Mouse (Mus musculus): Measurements from ENCODE around the gene Garnl3.
"Not testable (repeated sequence)": the region's sequence is repeated elsewhere in the genome, so short reads cannot be mapped to it uniquely, and the experiment has no call there.

Gene Garnl3

DNA sequence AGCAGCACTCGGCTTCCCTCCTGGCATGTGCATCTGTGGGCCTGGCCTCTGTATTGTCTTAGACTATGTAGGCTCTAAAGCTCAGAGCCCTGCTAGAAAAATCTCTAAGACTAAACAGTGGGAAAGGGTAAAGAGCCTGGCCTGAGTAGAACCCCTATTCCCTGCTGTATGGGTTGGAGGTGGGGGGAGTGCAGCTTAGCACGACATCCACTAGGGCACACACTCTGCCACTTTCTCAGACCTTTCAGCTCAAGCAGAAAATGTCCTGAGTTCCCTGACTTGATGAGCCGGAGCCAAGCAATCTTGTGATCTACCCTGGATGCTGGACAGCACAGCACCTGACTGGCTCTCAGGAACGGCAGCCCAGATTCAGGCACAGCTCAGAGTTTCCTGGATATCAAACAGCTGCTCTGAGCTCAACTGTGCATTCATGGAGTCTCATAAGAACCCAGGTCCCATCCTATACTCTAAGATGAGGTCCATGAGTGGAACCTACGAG lies 24.9 kb upstream of the Garnl3 start:
- DNase-seq (ENCODE audit: low spot score in 2 of 2) = no peak

DNA sequence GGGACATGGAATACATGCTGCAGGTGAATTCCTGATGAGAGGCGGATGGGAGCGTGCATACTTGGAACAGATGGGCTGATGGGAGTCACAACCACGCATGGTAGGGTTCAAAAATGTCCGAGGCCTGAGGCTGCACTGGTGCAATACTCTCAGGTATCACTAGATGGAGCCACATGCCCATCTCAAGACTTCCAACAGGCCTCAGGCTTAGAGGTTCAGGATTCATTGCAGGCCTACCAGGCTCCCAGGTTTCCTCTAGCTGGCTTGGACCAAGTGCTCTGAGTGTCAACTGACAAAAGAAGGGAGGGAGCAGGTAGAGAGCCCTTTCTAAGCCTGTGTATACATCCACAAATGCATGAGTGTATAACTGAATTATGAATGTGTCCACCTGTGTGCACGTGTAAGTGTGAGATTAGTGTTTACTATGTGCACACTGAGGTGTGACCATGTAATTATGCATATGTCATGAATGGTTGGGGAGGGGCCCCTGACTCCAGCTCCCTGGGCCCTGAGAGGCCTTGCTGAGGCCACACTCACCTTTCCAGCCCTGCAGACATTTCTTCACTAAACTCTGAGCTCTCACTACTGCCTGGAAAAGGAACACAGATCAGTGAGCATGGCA lies 23.4 kb upstream of the Garnl3 start:
- DNase-seq (ENCODE audit: low spot score in 2 of 2) = peak; percentile 25 to 51

DNA sequence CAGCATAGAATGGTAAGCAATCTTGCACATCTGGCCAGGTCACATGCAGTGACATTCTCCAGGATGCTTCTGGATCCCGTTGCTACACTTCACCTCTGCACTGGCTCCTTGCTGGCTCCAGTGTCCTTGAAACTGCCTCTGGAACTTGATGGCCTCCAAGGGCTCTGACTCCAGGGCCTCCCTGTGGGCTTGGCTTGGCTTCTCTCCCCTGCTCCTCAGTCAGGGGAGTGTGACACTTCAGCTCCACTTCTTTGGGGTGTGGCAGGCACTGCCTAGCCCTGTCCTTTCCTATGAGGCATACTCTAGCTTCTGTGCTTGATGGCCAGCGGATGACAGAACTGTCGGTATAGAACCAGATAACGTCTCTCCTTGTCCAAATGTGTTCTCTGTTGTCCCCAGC lies 15.5 kb upstream of the Garnl3 start:
- no peak for DNase-seq (ENCODE audit: low spot score in 2 of 2)

DNA sequence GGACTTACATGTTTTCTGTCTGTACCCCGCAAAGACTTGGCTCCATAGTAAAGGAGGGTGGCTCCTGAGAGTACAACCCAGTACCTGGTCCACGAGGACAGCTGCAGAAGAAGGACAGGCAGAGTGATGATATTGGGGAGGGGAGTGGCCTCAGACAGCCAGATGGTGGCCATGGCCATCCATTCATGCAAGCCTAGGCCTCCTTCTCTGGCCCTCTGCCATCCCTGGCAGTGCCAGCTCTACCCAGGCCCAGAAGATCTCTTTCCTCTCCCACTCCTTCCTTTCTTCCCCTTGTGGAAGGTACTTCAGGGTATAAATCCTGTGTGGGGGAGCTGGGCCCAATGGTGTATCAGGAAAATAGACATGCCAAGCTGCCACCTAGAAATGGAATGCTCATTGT lies 11.8 kb upstream of the Garnl3 start:
- DNase-seq (ENCODE audit: low spot score in 2 of 2) = no peak

DNA sequence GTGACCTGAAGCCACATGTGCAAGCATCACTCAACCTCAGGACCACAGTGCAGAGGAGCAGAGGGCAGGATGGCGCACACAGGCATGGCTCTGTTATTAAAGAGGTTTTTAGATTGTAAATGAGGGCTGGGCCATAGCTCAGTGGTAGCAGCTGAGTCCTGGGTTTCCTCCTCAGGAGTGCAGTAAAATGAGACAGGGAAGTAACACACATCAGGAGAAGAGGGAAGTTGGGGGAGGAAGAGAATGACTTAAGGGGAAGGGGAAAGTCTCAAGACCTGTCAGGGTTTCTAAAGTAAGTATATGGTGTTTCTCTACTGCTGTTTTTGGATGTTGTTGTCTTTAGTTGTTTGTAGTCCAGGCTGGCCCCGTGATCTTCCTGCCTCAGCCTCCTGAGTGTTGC lies 7.0 kb upstream of the Garnl3 start:
- DNase-seq (ENCODE audit: low spot score in 2 of 2) = no peak

DNA sequence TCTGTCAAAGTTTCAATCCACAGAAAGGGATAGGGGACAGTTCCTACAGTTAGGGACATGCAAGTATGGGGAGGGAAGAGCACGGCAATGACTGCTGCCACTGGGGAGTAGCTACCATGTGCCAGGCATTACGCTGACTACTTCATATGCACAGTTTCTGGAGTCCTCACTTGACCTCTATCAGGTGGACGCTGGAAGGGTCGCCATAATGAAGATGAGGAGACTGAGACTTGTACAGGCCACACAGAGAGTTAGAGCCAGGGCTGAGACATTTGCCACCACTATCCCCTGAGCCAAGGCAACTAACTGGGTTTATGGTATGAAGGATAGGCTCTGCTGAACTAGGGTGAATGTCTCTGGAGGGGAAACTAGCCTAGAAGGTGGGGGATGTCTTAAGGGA lies 6.3 kb upstream of the Garnl3 start:
- DNase-seq (ENCODE audit: low spot score in 2 of 2) = no peak

DNA sequence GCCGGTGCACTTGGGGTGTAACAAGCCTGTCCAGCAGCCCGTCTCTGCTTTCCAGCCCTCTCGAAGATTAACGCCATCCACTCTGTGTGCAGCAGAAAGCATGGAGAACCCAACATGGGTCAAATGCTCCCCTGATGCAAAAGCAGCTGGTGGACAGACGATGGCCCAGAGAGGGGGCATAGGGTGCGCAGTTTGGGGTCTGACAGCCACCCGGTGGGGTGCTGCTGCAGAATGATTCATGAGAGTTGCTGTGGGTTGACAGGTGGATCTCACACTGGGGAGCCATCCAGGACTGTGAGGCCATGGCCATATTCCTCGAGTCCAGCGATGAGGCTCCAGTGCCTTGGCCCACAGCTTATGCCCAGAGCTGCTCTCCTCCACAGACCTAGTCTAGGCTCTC lies 5.8 kb upstream of the Garnl3 start:
- no peak for DNase-seq (ENCODE audit: low spot score in 2 of 2)

DNA sequence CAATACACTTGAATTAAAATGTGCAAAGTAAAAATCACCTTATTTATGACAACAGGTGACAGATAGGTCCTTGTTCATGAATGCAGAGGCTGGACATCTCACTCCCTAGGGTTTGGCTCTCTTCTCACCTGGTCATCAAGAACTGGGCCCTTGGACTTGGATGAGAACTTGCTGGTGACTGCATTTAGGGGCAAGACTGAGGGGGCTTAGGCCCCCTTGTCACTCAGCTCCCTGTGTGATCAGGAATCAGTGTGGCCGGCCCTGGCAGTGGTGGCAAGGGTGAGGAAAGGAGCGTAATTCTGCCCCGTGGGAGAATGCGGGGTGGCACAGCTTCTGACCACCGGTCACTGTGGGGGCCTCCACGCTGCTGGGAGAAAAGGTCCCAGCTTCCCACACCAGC lies 4.9 kb upstream of the Garnl3 start:
- DNase-seq (ENCODE audit: low spot score in 2 of 2) = no peak

DNA sequence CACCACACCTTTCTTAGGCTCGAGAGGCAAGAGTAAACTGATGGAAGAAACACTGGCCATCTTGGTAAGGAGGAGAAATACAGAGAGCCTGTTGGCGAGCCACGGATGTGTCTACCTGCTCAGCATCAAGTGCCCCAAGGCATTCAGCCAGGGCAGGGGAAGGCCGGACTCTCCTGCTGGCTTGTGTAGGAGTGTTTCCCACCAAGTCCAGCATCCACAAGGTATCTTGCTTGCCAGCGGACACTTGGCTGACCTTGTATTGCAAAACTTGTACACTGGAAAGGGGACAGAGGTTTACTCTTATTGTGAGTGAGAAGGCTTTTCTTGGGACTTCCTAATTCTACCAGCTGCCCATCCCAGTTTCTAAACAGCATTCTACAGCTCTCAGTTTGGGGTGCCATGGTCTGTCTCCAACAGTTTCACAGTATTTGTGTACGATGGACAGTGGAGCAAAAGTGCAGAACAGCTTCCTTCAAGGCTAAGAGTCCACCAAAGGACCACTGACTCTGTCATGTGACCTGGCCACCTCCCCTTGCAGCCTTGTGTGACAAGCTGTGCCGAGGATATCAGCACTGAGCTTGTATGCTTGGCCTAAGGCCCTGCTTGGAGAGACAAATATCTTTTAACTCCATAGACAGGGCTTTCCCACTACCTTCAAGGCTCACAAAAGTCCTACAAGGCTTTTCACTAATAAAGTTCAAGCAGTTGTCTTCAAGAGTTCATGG lies 3.5 kb upstream of the Garnl3 start:
- no peak for DNase-seq (ENCODE audit: low spot score in 2 of 2)

DNA sequence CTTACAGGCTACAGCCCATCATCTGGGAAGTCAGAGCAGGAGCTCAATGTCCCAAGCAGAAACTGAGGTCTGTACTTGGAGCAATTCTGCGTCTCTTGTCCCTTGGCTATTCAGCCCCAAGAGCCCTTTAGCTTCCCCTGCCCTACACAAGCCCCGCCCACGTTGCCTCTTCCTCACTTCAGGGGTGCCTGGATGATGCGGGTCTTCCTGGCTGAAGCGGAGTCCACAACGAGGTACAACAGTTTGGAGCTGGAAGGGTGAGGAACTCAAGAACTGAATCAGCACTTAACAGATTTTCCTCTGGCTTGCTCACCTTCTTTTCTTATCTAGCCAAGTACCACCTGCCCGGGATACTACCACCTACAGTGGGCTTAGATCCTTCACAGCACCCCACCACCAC lies 852 bp upstream of the Garnl3 start:
- DNase-seq (ENCODE audit: low spot score in 2 of 2) = no peak

DNA sequence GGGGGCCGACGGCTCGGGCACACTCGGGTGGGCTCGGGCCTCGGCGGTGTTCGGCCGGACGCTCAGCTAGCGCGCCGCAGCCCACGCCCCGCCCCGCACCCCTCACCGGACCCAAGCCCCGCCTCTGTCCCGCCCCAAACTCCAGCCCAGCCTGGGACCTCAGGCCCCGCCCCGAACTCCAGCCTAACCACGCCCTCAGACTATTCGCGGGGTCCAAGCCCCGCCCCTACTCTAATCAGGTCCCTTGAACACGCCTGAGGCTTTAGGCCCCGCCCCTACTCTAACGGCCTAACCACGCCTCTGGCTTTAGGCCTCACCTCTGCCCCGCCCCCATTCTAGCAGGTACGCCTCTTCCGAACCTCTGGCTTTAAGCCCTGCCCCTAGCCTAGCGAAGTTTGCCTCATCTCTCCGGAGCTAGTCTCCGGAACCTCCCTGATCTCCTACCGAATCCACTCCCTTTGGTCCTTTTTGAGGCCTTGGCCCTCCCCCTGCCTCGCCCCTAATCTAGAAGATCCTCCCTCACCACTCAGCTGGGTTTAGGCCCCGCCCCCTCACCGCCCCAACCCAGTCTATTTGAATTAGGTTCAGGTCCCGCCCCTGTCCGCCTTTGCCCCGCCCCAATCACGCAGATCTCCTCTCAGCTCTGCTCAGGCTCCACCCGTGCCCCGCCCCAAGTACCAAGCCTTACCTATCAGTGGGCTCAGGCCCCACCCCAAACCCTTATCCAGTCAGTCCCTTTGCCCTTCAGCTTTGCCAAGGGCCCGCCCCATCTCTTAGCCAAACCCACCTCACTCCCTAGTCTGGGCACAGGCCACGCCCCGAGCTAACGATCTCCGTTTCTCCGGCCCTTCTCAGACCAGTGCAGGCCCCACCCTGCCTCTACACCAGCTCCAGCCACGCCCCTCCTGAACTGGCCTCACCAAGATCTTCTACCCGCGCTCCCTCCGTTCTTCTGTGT lies 649 bp downstream of the Garnl3 start:
- peak; percentile 95 to 97 for DNase-seq (ENCODE audit: low spot score in 2 of 2)

DNA sequence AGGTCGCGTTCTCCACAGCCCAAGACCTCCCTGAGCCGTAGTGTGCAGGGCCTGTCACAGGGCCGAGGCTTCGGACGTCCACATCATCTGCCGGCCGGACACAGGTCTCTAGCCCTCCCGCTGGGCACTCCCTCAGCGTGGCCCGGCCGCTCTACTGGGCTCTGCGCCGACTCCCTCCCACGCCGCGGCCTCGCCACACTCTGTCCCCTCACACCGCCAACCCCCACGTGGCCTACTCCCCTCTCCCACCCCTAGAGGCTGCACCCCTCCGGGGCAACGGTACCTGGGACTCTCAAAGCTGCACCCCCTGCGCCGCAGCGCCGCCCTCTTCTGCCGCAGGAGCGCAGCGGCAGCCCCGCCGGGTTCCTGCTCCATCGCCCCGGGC lies 1.3 kb downstream of the Garnl3 start:
- DNase-seq (ENCODE audit: low spot score in 2 of 2) = no peak

DNA sequence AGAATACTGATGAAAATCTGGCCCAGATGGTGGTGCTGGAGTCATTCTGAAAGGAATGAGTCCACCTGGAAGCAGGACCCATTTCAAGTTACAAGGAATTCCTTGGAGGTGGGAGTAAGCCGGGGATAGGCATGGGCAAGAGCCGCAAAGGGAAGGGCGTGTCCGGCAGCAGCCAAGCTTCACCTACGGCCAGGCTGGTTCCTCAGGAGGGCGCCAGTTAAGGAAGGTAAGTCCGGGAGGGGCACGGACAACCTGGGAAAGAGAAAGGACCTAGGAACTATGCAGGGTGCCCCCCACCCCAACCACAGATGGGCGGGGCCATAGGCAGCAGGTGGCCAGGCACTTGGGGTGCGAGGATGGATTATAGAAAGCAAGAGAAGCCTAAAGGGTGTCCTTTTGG lies 1.8 kb downstream of the Garnl3 start:
- peak in 1 of 2 experiments; percentile 16 for DNase-seq (ENCODE audit: low spot score in 2 of 2)

DNA sequence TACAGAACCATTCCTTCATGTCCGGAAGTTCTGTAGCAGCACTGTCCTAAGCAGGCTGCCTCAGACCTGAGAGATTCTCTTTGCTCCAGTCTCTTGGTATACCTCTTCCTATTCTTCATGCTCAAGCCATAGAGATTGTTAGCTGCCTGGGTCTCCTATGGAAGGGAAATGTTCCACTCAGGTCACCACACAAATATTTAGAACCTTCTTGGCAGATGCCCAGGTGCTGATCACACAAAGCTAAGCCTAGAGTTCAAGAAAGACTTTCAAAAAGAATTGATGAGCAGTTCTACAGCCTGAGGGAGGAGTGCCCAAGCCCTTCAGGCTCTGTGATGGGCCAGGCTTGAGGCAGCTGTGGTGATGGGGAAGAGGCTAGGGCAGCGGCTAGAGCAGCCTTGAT lies 2.4 kb downstream of the Garnl3 start:
- DNase-seq (ENCODE audit: low spot score in 2 of 2) = no peak

DNA sequence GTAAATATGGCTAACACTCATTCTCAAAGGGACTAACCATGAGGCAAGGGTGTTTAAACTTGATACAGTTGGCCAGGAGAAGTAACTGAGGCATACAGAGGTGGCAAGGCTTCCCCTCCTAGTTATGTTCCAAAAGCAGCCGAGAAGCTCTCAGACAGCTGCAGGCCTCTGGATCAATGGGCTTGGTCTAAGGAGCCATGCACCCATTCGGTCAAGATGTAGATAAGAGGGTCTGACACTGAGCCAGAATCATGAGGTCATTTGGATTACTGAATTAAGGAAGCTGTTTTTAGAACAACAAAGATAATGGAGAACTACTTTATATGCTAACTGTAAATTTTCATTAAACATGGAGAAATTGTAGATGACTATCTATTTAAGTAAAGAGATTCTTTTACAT lies 4.2 kb downstream of the Garnl3 start:
- DNase-seq (ENCODE audit: low spot score in 2 of 2) = no peak

DNA sequence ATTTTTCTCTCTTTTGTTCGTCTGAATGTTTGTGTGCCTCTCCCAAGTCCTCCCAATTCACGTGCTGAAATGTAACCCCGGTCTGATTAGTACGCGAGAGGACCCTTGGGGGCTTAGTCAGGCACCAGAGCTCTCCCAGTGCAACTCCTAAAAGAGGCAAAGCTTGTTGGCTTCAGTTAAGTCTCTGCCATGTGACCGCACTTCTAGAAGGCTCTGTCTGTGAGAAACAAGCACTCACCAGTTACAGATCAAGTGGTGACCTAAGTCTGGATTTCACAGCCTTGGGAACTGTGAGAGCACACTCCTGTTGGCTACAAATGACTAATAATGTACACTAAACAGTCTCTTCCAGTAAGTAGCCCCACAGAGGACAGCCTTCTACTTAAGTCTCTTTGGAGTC lies 8.6 kb downstream of the Garnl3 start:
- DNase-seq (ENCODE audit: low spot score in 2 of 2) = no peak

DNA sequence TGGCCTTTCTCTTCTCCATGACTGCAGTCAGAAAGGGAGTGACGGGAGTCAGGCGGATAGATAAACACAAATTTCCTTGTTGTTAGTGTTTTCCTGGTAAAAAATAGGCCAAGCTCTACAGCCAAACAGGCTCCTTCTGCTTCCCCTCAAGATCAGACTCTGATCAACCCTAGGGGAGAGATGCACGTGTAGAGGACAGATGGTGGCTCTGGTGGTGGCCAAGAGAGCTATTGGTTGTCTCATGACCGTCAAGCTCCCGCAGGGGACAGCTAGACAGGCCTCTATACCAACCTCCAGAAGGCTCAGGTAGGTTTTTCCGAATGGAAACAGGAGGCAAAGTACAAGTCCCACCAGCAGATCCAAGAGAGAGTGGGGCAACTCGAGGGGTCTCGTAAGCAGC lies 30.9 kb downstream of the Garnl3 start:
- DNase-seq (ENCODE audit: low spot score in 2 of 2) = no peak

DNA sequence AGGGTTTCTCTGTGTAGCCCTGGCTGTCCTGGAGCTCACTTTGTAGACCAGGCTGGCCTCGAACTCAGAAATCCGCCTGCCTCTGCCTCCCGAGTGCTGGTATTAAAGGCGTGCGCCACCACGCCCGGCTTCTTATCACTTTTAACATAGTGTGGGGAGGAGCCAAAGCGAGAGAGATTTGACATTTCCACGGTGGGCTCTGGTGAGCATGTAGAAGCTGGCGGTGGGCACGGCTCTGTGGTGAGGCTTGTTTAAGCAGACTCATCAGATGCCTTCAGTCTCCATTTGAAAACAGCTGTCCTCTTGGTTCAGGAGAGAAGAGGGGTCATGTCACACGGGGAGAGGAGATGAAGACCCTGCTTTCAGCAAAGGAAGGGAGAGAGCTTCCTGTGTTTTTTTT lies 34.1 kb downstream of the Garnl3 start:
- DNase-seq (ENCODE audit: low spot score in 2 of 2) = not testable (repeated sequence)

DNA sequence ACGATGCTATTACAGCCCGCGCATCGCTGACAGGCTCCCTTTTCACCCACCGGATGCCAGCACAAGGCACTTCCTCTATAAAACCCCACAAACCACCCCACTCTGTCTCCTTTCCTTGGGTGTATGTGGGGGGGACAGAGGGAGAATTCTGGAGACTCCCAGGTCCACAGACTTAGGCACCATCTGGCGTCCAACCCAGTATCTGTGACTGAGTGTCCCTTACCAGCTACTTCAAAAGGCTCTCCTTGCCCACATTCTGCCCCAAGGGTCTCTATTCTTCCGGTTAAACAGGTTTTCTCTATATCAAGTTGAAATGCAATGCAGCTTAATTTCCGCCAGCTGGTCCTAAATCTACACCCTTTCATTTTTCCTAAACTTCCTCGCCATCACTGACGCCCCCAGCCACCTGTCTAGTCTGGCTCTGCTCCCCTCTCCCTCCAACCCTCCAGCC lies 36.2 kb downstream of the Garnl3 start:
- no peak for DNase-seq (ENCODE audit: low spot score in 2 of 2)

DNA sequence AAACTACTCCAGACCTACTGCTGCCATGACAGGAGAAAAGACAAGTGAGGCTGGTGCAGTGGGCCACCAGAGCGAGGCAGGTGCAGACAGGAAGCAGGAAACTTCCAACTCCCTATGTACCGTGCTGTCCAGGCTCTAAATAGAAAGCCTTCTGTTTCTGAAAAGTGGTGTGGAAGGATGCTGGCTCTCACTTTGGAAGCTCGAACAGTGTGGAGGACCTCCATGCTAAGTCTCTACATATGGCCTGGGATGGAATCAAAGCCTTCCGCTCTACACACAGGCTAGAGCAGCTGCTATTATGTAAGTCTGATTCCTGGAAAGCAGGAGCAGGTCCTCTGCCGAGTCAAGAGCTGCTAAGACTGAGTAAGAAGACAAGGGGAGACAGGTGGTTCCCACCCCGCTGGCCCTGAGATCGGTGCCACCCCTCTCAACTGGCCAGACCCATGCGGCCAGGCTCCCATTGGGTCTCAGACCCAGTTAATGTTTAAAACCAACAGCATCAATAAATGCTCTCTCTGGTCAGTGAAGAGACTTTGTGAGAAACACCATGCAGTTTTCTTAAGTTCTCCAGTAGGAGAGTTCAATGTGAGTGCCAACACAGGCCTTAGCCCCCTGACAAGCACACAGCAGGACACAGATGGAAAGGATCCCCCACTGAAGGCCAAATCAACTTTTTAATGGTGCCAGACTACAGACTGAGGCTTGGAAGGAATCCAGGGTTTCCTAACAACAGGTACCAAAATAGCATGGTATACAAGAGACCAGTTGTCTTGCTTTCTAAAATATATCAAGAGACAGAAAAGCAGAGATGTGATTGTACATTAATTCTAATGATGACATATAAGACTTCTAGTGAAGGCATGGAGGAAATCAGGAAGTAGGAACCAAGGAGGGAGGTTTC lies 40.6 kb downstream of the Garnl3 start:
- DNase-seq (ENCODE audit: low spot score in 2 of 2) = no peak

DNA sequence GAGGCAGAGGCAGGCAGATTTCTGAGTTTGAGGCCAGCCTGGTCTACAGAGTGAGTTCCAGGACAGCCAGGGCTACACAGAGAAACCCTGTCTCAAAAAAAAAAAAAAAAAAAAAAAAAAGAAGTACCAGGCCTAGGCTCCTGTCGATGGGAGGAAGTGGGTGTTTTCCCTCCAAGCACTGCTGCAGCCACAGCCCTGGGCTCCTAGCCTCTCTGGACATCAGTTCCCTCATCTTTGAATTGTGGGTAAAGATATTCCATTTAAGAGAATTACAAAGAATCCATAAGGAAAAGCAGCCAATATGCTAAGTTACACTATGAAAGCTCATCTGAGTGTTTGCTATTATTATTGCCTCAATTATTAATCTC lies 41.4 kb downstream of the Garnl3 start:
- DNase-seq (ENCODE audit: low spot score in 2 of 2) = not testable (repeated sequence)

Data from natural killer cell, adult 2 months (primary cell).